Mouse (Mus musculus): ENCODE results near the gene Mtrex.

Gene Mtrex

GRCm38 (mm10) chr13:112823911-112824648, 103.1 kb downstream of the Mtrex start:
- no peak for DNase-seq

- DNase-seq: no peak
Measured at GRCm38 (mm10) chr13:112823236-112823910, 103.8 kb downstream of the Mtrex start.

- DNase-seq: no peak
Measured at GRCm38 (mm10) chr13:112822413-112822812, 104.8 kb downstream of the Mtrex start.

- no peak for DNase-seq
Measured at GRCm38 (mm10) chr13:112818125-112818524, 109.1 kb downstream of the Mtrex start.

Data from layer of hippocampus, adult 9-11 months (tissue).